Mouse (Mus musculus) bone marrow, adult 2 months (tissue): ENCODE measurements at regions not wholly inside any gene's neighbourhood (a gene's known extent, or its start where the extent isn't known, plus 50 kb on each side); places are given as distances from the start of the nearest gene placed in this dataset.

Source experiments
- CTCF ChIP-seq: fragments of 200-500 bp; IDR thresholded peaks from 2 replicates; pipeline ENCODE4 v1.5.1; 2011; ENCODE audit warnings: low read length, control low read depth; ENCODE audit not compliant: control insufficient read depth, insufficient read depth
- POLR2A ChIP-seq: fragments of 200-500 bp; IDR thresholded peaks from 2 replicates; pipeline ENCODE4 v1.6.1; 2011; ENCODE audit warnings: low read depth, mild to moderate bottlenecking, control low read depth, low read length, borderline replicate concordance; ENCODE audit not compliant: control insufficient read depth

DNA sequence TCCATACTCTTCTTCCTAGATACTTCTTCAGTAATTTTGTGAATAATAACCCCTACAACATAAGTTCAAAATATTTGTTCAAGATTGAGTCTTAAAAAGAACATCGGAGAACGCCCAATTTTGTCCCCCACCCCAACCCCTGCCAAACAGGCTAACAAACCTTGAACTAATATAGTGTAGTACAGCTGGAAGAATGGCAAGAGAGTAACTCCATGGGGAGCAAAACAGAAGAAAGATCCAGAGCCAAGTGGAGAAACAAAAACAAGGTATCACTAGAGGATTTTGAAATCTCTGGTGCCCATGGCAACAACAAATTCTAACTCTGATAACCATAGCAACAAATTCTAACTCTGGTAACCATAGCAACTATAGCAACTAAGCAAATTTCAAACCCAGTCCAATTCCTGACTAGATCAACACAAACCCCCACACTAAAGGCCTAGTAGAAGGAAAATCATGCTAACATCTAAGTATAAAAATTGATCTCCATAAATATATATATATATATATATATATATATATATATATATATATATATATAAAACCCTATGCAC is 74.2 kb upstream of the Magee2 start:
- no peak for TF ChIP-seq POLR2A
- no peak for TF ChIP-seq CTCF
